Mouse (Mus musculus) ovary, adult 18-20 months (tissue): ENCODE results near the gene Trappc6a.

Experiments
- DNase-seq: peaks from one replicate; pipeline ENCODE4 v3.0.0; 2022; ENCODE audit warnings: low spot score, mixed read lengths

Gene Trappc6a

DNA sequence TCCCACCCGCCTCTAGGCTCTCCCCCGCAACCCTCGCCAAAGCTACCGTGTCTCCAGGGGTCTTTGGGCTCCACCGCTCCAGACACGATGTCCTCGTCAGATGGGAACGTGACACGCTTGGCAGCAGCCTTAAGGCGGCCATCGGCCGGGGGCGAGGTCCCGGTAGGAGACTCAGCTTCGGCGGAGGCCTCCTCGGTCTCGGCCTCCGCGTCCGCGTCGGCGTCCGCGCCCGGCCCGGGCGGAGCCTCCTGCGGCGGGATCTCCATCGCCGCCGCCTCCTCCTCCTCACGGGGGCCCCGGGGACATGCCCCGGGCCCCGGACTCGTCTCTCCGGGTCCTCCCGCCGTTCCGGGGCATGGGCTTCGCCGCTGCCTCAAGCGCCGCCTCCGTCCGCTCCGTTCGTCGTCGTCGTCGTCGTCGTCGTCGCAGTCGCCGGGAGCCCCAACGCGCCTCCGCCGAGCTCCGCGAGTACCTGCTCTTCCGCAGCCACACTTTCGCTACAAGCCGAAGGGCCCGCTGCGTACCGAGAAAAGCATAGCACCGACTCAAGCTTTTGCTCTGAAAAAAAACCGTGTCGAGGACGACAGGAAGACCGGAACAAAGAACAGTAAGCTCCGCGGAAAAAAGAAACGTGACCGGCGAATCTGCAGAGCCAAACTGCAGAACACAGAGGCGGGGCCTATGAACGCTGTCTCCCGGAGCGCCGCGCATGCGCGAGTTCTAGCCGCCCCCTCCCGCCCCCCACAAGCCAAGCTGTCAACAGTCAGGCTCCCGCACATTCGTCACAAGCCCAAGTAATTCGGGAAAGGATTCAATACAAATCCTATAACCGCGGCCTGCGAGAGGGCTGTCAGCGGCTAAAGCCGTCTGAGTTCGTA lies 53.8 kb downstream of the Trappc6a start:
- peak; percentile 80 for DNase-seq

DNA sequence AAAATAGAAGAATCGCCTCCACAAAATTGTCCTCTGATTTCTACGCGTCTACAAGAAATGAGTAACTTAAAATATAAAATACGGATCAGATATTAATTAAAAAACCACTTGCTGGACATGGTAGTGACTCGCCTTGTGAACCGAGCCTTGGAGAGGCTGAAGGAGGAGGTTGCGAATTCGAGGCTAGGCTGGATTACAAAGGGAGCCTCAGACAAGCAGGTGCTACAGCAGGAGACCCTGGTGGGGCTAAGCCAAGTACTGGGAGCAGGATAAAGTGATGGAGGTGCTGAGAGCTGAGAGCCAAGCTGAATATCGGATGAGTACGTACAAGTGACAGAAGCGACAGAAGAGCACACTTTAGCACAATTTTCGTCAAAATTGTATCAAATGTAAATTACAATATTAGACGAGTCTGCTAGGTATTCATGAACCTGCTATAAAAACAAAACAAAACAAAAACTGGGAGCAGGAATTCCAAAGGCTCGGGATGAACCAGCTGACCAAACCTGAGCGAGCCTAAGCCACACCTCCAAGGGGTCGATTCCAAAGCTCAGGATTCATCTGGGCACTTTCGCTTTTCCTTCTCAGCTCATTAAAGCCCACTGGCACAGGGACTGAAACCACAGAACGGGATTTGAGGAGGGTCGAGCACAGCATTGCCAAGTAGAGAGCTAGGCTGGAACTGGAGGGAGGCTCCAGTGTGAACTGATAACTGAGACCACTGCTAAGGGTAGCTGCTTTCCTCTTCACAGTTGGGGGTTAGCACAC lies 54.6 kb downstream of the Trappc6a start, which contains the start of gene Ppp1r37:
Gene Ppp1r37, minus strand, starts transcription at position 434 of the 768 bp plus-strand sequence.
- DNase-seq, result no peak

DNA sequence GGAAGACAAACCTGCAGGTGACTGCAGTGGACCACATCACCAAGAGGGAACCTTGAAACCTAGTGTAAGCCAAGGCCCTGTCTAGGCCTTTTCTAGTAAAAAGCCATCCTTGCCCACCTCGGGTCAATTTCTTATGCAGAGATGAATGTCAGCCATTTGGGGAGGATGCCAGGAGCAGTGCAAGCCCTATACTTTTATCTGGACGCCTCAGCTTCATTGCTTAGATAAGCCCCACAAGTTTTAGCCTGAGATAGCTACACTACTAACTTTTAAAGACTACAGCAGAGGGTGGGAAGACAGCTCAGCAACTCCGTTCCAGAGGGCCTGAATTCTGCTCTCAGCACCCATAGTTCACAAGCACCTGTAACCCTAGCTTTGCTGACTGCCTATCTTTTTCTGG lies 55.7 kb downstream of the Trappc6a start:
- no peak for DNase-seq

DNA sequence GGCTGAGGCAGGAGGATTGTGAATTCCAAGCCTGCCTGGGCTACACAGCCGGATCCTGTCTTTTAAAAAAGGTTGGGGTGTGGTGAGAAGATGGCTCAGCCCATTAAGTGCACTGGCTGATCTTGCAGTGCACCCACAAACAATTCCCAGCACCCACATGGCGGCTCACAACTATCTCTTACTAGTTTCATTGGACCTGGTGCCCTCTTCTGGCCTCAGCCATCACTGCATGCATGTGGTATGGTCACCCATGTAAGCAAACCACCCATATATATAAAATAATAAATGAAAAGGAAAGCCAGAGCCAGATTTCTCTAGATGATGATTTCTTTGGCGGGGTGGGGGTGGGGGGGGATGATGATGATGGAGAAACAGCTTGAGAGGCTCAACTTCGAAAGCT lies 56.3 kb downstream of the Trappc6a start:
- no peak for DNase-seq
